ENCODE assay signal across 10 mouse cellular contexts in the genomic region with DNA sequence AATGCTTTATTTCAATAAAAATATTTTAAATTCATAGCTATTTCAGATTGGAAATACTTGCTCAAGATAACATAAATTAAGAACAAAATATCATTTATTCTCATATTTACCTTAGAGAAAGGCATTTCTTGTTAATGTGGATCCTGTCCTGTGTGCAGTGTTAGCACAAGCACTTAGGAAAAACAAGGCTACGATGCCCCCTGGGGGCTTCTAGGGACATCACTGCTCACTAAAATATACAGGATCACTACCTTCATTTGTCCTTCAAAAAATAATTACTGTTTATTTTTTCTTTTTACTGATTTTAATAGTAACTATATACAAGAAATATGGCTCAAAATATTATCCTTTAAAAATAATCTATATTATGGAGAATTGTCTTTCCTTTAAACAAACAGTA. TPM values are rescaled to one million over a fixed set of nuclear protein-coding genes. Genes with fewer than 3 reads are reported as not detected.
A peak's percentile ranks its signal among the peaks of the same experiment; 100 is the strongest.
DNase-seq lines count a peak whose midpoint lies in the region; ATAC-seq and TF ChIP-seq lines count a peak whose summit lies in the region.
"Had no signal": no experiment of that assay in that cellular context is flagged by ENCODE, and none has a peak within 500 bp of the region (broad histone marks: within the 10 kb centered on the region; RNA-seq: fewer than 3 reads in every experiment).

No protein-coding gene starts in this region.

- WGBS in liver, postnatal 0 days (ENCODE audit: insufficient replicate concordance): 61% methylated on average over 1 of the region's 1 CpGs

- TF ChIP-seq CTCF in gastrocnemius, adult 2 months (IDR thresholded peaks at IDR 0.05): peak; percentile 33; the same call in 1 of the 2 replicates
- peak; percentile 35 for TF ChIP-seq CTCF in liver, postnatal 0 days (IDR thresholded peaks at IDR 0.05; ENCODE audit: low read depth)

- ATAC-seq in liver, postnatal 0 days: no peak

- no peak for TF ChIP-seq EP300 in liver, postnatal 0 days (IDR thresholded peaks at IDR 0.05; ENCODE audit: low read depth)

- no peak overlapping the region for H3K9ac ChIP-seq in liver, postnatal 0 days (replicated peaks)
- H3K9ac ChIP-seq: heart, embryonic 15.5 days; limb, embryonic 15.5 days had no signal

- no peak for DNase-seq in gastrocnemius, adult 2 months
- no peak for DNase-seq in gastrocnemius, postnatal 25 days
- DNase-seq in liver, postnatal 0 days: no peak
- DNase-seq in liver (no peak), NIH3T3 (ENCODE audit: low read depth) (peak; percentile 63)
- peak; percentile 45 for DNase-seq in forelimb bud, embryonic 11.5 days (ENCODE audit: low read depth, low spot score)
- no peak for DNase-seq in natural killer cell, adult 2 months (ENCODE audit: low spot score in 2 of 2)
- no peak for DNase-seq in thymus, postnatal 25 days

- no peaks in the 10 kb centered on the region for H3K9me3 ChIP-seq in liver, postnatal 0 days (ENCODE audit: low read length)
- H3K9me3 ChIP-seq: heart, embryonic 15.5 days; limb, embryonic 15.5 days had no signal

- intact Hi-C loops in gastrocnemius, adult 2 months (cut with DNase I): no loop called here

- H3K27ac ChIP-seq in gastrocnemius, adult 2 months: no peak overlapping the region
- no peak overlapping the region for H3K27ac ChIP-seq in liver, postnatal 0 days (ENCODE audit: low read depth)
- H3K27ac ChIP-seq: heart, embryonic 15.5 days; limb, embryonic 15.5 days had no signal

- no peaks in the 10 kb centered on the region for H3K36me3 ChIP-seq in liver, postnatal 0 days (replicated peaks; ENCODE audit: insufficient read depth, low read length)
- H3K36me3 ChIP-seq: heart, embryonic 15.5 days; limb, embryonic 15.5 days had no signal

- no peak overlapping the region for H3K4me2 ChIP-seq in liver, postnatal 0 days (ENCODE audit: low read depth, low read length)
- H3K4me2 ChIP-seq: heart, embryonic 15.5 days; limb, embryonic 15.5 days had no signal

- H3K4me1 ChIP-seq in liver, postnatal 0 days (ENCODE audit: insufficient read depth): no peaks in the 10 kb centered on the region
- H3K4me1 ChIP-seq: heart, embryonic 15.5 days; limb, embryonic 15.5 days had no signal

- H3K4me3 ChIP-seq in gastrocnemius, adult 2 months: no peak overlapping the region
- H3K4me3 ChIP-seq in liver, postnatal 0 days (ENCODE audit: low read depth, low read length): no peak overlapping the region
- H3K4me3 ChIP-seq: heart, embryonic 15.5 days; limb, embryonic 15.5 days had no signal

- H3K27me3 ChIP-seq in liver, postnatal 0 days (ENCODE audit: insufficient read depth, low read length): no peaks in the 10 kb centered on the region
- H3K27me3 ChIP-seq: heart, embryonic 15.5 days; limb, embryonic 15.5 days had no signal

RNA-seq across cellular contexts. Expression of gene Wdr41, which starts 18.2 kb away (rescaled TPM):
- total RNA-seq in gastrocnemius, adult 2 months (2021): 10 to 100 TPM; 15.6 to 16.1 TPM
- 10 to 100 TPM; 12.1 to 14.4 TPM for total RNA-seq in gastrocnemius, postnatal 25 days (2021)
- polyA plus RNA-seq in liver, postnatal 0 days (2015; fragmentation: Nextera tagmentation; extraction: Ambion mirVana): 7.4 and 7.5 TPM in 2 replicates

Comparison
In these comparisons a context has a peak if more than half of its experiments do, and no peak if none do; other contexts are left out.
1. DNase-seq: peak in NIH3T3 (single experiment) and forelimb bud, embryonic 11.5 days (single experiment); none in gastrocnemius, adult 2 months (single experiment), gastrocnemius, postnatal 25 days (single experiment), liver, postnatal 0 days (single experiment), liver (single experiment), natural killer cell, adult 2 months (0 of 2) and thymus, postnatal 25 days (single experiment).